Mouse (Mus musculus): Measurements from ENCODE around the gene Nxt1. TPM values are rescaled to one million over a fixed set of nuclear protein-coding genes. Genes with fewer than 3 reads are reported as not detected.

Gene Nxt1
- total RNA-seq, 2 experiments from 2014 or later: 6.6 to 7.5 TPM

- DNase-seq (ENCODE audit: low spot score): no peak
Measured at GRCm38 (mm10) chr2:148689444-148690140, 17.2 kb downstream of the Nxt1 start.

DNA sequence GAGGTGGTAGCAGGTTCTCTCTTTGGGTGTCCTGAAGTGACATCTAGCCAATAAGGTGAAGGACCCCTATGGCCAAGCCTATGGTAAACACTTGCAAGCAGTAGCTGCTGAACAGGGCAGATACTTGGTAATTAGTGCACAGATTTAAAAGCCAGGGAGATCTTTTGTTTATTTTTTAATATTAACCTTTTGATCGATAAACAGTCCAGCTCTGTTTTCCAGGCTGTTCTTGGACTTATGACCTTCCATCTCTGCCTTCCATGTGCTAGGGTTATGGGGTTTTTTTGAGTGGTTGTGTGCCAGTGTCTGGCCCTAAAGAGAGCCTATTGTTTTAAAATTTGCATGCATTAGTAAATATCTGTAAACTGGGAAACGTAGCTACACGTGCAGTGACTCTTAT is 17.9 kb downstream of the Nxt1 start:
- DNase-seq (ENCODE audit: low spot score): no peak

- DNase-seq (ENCODE audit: low spot score): no peak
Measured at GRCm38 (mm10) chr2:148690781-148691180, 18.4 kb downstream of the Nxt1 start.

DNA sequence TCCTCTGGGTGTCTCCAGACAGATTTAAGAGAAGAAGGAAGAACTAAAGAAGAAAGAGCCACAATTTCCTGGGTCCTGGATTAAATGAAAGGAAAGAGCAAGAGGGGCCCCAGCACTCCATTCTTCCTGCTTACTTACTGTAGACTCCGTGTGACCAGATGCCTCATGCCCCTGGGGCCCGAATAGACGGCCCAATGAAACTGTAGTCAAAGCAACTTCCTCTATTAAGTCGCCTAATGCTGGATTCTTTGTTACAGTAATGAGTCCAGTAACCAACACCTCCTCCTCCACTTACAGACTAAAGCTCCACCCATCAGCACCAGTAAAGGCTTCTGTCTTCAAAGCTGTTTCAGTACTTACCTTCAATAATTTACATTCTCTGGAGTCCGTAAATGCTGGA is 26.2 kb downstream of the Nxt1 start:
- DNase-seq (ENCODE audit: low spot score): no peak

DNA sequence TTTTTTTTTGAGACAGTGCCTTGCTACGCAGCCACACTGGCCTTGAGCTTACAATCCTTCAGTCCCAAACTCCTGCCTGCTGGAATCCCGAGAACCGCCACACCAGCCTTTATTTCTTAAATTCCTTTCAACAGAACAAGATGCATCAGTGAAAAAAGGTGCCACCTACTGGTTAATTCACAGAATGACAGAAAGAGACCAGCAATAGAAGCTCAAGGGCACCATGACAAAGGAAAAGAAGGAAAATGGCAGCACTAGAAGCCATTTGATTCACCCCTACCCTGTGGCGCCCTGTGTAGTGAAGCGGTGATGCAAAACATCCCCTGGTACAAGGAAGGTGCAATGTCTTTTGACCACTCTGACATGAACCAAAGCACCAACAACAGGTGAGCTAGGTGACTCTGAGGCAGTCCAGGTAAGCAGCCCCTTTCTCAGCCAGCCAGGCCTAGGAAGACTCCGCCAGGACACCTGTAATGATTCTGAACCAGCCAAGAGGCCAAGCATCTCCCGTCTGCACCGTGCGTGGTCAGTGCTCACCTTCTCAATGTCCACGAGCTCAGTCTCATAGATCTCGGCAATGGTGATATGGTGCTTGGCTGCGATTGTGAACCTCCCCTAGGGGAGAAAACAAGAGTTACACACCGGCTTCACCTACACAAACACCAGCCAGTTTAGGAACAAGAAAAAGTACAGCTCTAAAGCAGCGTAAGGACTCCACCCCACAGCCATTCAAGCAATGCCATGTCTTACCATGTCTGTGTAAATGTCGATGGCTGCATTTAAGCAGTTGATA is 34.2 kb downstream of the Nxt1 start:
- no peak for DNase-seq (ENCODE audit: low spot score)

DNA sequence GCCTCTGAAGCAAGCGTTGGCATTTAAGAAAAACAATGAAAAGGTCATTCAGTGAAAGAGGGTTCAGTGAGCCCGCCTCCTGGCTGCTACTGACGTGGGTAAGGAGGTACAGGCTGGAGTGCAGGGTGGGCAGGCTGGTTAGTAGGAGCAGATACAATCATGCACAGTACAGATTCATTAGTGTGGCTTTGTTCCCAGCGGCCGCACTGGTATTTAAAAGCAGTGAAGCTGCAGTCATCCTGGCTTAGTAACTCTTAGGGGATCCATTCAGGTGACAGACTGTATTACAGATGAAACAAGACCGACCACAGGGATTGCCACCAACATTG is 34.8 kb downstream of the Nxt1 start:
- no peak for DNase-seq (ENCODE audit: low spot score)

DNA sequence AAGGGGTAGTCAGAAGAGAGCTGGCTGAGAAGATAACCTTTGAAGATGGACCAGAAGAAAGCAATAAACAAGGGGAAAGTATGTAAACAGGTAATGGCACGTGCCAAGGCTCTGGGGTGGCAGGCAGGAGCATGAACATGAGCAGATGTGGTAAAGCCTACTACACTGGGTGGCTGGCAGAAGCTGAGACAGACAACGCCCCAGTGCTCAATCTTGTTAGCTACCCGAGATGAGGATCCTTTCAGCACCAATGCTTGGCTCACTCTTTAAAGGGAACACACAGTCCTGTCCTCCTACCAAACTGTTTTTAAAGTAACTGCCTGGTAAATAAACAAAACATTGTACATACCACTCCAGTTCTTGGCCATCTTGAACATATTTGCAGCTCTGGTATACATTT is 39.9 kb downstream of the Nxt1 start:
- DNase-seq (ENCODE audit: low spot score): peak; percentile 57

- no peak for DNase-seq (ENCODE audit: low spot score)
Measured at GRCm38 (mm10) chr2:148717072-148717471, 44.7 kb downstream of the Nxt1 start.

DNA sequence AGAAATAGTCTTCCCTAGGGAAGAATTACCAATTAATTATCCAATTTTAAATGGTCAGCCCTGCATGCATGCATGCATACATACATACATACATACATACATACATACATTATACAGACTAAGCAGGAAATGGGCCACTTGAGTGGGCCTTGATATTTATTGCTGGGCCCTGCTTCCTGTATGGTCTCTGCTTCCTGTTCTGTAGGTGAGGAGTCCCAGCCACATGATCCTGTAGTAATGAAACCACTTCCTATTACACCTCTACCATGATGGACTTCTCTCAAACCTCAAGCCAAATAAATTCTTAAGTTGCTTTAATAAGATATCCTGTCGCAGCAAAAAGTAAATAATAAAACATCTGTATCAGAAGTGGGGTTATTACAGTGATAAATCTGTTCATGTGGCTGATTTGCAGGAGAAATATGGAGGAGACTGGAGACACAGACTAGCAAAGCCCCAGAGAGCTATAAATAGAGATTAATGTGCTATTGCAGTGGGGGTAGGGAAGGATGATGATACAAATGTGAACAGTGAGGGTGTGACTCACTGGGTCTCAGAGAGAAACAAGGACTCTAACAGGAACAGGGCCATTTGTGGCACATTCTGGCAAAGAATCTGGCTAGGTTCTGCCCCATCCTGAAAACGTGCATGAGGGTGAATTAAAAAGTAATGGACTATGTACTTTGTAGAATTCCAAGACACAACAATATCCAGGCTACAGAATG is 47.0 kb downstream of the Nxt1 start:
- DNase-seq (ENCODE audit: low spot score): no peak

Other genes with a start within 250 kb of the Nxt1 start
- gene Cd93, start 229.0 kb upstream of the Nxt1 start, total RNA-seq (2021): 10 to 100 TPM in 1 of 2 experiments, 1 to 10 TPM in 1; 7.9 to 14.8 TPM
- gene Gzf1, start 8.4 kb downstream of the Nxt1 start, total RNA-seq (2021): 10 to 100 TPM; 17.9 to 26.9 TPM
- 1 to 10 TPM; 5.9 to 6.0 TPM for gene Napb, start 59.9 kb downstream of the Nxt1 start, total RNA-seq (2021)
- not detected for gene Cstl1, start 77.8 kb downstream of the Nxt1 start, total RNA-seq (2021)
- not detected for gene Cst11, start 98.9 kb downstream of the Nxt1 start, total RNA-seq (2021)
- gene 8030411F24Rik, start 109.4 kb downstream of the Nxt1 start, total RNA-seq (2021): not detected
- not detected for gene Cst12, start 116.8 kb downstream of the Nxt1 start, total RNA-seq (2021)
- gene Cst8, start 126.2 kb downstream of the Nxt1 start, total RNA-seq (2021): not detected
- gene Cst13, start 147.5 kb downstream of the Nxt1 start, total RNA-seq (2021): not detected
- not detected for gene Cst9, start 162.5 kb downstream of the Nxt1 start, total RNA-seq (2021)
- 1 to 10 TPM in 1 of 2 experiments, under 1 TPM in 1; 0.88 to 1.5 TPM for gene 9230104L09Rik, start 192.4 kb downstream of the Nxt1 start, total RNA-seq (2021)
- gene Cst3, start 203.1 kb downstream of the Nxt1 start, total RNA-seq (2021): 100 to 1,000 TPM; 596 to 649 TPM